Mouse (Mus musculus) embryo, embryonic 9.5 days (tissue): ENCODE measurements around the gene Tnfsf11.
A peak's percentile ranks its signal among the peaks of the same experiment; 100 is the strongest.

Experiments
- DNase-seq: peaks from one replicate; pipeline ENCODE4 v3.0.0-alpha.2; 2017; ENCODE audit errors: extremely low spot score

Gene Tnfsf11

DNA sequence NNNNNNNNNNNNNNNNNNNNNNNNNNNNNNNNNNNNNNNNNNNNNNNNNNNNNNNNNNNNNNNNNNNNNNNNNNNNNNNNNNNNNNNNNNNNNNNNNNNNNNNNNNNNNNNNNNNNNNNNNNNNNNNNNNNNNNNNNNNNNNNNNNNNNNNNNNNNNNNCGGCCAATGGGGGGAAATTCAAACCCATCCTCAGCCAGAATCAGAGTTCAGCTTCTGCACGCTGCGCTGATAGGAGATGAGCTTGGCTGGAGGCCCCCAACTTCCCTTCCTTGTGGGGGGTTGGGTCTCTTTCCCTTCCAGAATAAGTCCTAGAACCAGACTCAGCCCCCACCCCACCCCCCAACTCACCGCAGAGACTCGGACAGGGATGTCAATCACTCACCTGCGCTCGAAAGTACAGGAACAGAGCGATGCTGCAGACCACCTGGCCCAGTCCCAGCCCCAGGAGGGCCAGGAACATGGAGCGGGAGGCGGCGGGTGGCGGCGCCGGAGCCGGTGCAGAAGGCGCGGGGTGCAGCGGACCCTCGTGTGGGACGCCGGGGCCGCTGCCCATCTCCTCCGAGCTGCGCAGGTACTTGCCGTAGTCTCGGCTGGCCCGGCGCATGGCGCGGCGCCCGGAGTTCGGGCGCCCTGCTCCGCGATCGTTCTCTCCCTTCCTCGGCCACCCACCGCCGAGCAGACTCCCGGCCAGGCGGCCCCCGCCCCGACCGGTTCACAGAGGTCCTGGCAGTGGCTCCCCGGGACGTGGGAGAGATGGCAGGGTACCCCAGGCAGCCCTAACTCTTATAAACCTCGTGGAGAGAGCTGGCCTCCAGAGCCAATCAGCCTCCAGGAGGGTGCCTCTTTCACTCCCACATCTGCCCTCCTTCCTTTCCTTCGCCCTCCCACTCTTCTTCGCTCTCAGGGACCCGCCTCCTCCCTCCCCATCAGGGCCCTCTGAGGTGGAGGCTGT is at the start of gene Tnfsf11:
Tnfsf11 (minus strand) TSS at position 758 of the 952 bp plus-strand sequence.
- peak; percentile 38 for DNase-seq

DNA sequence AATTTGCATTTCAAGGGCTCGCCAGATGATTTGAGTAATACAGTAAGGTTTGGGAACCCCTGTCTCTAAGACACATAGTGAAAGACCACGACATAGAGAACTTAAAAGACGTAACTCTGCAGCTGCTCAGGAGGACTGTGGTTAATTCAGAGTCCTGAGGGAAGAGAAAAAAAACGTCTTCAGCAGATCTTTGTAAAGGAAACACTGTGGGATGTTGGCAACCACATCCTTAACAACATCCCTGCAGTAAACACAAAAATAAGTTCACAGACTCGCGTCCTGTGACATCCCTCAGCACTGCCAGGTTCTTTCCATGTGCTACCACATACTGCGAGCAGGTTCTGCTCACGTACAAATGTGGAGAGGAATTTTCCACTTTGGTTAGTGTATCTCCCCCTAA is 48.9 kb upstream of the Tnfsf11 start:
- no peak for DNase-seq

DNA sequence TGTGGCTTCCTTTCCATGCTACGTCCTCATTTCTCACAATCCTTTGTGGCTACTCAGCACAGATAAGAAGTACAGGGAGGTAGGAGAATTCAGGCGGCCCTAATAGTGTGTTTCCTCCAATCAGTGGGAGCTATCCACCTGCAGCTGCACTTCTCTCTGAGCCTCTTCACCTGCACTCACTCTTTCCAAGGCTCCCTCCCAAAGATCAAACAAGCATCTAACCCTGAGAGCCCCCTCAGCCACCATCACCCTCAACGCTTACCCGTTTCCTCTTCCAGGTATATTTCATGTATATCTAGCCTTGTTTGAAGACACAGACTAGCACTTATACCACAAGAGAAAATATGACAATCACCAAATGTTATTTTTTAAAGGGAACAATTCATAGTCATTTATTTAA is 47.5 kb upstream of the Tnfsf11 start:
- no peak for DNase-seq

DNA sequence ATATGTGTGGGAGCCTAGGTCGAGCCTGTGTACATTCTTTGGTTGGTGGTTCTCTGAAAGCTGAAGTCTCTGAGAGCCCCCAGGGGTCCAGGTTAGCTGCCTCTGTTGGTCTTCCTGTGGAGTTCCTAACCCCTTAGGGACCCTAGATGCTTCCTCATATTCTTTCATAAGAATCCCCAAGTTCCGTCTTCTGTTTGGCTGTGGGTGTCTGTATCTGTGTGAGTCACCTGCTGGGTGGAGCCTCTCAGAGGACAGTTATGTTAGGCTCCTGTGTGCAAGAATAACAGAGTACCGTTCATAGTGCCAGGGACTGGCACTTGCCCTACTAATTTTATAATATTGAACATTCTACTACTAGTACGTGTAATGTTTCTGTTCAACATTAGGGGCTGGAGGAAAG is 45.0 kb upstream of the Tnfsf11 start:
- no peak for DNase-seq

DNA sequence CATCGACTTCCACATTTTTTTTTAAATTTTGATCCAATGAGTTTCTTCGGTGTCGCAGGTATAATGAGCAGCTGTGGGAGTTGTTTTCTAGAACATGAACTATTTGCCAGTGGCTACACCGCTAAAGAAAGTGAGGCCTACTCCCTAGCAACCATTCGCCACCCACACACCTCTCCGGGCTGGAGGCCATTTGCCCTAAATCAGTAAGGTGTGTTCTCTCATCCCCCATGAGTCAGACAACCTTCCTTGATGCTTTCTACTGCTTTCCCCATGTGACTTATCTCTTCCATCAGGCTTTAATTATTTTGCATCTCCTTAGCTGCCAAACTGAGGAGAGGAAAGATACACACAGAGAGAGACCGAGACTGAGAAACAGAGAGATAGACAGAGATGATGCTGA is 43.7 kb upstream of the Tnfsf11 start:
- no peak for DNase-seq

DNA sequence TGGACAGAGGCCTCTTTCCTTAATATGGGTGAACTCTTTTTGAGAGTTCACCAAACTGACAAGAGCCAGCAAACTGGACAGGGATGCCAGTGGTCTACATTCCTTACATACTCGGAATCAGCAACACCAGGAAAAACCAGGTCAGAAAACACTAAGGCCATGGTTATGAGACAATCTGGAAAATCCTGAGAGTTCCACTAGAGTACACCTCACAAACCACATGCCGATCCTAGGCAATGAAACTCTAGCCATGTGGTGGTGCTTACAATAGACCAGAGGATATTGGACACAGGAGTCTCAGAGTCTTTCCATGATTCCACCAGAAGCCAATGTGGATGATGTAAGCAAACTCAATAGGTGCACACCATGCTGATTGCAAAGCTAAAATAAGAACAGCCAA is 39.9 kb upstream of the Tnfsf11 start:
- DNase-seq, result no peak

DNA sequence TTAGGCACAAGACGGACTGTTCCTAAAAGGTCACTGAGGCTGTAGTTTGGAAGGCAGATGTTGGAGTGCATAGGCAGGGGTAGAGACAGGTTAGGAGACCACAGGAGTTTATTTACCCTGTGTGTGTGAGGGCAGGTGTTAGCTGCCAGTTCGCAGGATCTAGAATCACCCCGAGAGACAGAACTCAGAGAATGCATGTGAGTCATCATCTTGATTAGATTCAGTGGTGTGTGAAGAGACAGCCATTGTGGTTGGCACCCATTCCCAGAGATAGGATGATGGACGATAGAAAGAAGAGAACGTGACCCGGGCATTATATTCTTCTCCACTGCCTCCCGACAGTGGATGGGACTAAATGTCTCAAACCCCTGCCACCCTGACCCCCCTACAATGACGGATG is 35.2 kb upstream of the Tnfsf11 start:
- DNase-seq, result no peak

DNA sequence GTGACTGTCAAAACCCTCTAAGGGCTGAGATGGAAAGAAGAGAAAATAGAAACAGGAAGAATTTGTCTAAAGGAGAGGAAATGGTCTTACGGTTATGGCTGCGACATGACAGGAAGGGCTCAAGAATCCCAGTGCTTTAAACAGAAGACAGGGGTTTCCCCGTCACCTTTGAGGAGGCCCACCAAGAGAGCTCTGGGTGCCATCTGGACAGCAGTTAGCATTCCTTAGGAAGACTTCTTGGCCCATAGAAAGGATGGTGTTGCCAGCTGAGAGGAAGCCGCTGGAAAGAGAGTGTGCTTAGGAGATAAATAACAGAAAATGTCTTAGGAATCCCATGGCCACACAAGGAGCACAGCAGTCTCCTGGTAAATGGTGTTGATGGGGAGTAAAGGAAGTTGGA is 34.3 kb upstream of the Tnfsf11 start:
- DNase-seq, result no peak

DNA sequence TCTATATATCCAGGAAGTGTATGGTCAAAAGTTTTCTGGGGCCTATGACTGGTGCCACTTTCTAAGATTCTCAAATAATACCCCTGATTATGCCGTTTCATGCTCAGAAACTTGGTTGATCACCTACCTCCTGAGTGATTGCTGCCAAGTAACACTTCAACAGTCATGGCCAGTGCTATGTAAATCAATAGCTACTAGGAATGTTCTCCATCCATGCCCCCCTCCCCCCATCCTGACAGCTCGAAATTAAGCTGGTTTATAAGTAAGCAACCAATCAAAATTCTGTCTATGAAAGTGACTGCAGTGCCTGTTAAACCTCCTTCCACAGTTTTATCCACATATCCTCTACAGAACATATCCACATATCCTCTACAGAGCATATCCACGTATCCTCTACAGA is 25.5 kb upstream of the Tnfsf11 start:
- no peak for DNase-seq

DNA sequence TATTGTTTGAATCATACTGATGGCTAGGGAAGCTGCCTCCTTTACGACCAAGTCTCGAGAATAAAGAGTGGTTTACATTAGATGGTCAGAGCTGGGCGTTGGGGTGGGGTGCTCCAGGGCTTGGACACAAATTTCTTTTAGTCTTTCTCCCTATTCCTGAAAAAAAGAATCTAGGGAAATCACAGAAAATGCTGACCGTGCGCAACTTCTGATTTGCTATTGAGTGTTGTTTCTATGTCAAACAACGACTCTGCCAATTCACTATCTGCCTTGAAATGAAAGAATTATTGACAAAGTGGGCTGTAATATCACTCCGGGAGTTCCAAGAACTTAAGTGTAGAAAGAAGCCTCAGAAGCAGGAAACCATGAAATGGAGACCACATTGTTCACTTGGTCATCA is 23.5 kb upstream of the Tnfsf11 start:
- no peak for DNase-seq

DNA sequence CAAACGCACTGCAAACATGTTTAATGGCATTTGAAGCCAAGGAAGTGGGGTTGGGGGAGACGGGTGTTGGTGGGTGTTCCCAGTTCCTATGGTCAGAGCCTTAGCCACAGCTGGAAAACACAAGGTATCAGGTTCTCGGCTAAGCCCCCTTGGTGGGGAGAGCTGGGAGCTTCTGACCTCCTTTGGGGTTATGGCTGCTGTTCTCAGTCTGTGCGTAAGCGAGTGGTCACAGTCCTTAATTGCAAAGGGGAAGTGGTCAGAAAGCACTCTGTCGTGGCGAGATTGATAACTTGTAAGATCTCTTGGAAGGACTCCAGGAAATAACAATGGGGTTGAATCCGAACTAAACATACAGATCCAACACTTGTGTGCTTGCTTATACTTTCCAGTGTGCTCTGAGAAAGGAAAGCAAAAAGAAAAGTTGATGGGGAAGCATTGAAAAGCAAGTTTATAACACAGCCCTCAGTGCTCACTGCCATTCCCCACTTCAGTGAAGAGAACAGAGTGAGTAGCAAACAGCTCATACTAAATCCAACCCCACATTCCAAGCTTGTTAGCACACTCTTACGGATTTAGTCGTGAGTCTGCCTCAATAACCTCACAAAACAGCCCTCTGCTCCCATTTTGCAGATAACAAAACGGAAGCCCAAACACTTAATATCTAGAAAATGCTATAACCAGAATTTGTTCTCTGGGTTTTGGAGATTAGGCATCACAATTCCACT is 22.9 kb upstream of the Tnfsf11 start:
- DNase-seq, result peak; percentile 7

DNA sequence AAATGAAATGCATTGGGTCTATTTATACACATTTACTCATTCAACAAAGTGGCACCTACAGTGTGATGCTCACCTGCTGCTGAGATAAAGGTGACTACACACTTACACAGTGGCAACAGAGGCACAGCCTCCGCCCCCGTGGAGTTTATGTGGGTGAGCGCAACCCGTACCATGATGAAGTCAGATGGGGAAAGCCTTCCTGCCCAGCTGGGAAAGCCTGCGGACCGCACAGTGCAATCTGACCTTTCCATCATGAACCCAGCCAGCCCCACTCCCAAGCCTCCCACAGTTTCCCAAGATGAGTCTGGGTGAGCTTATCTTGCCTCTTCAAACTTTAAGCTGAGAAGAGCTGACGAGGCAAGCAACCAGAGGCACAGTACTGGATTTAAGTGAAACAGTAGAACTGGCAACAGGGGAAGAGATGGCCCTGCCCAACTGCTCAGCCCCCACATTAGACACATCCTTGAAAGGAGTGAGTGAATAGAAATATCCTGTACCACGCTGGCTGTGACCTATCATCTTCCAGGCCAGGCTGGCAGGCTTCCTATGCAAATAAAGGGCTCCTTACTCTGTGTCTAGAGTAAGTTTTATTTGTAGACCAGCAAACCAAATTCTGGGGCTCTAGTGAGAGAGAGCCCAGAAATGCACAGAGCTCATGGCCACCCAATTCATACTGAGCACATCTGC is 22.1 kb upstream of the Tnfsf11 start:
- no peak for DNase-seq

DNA sequence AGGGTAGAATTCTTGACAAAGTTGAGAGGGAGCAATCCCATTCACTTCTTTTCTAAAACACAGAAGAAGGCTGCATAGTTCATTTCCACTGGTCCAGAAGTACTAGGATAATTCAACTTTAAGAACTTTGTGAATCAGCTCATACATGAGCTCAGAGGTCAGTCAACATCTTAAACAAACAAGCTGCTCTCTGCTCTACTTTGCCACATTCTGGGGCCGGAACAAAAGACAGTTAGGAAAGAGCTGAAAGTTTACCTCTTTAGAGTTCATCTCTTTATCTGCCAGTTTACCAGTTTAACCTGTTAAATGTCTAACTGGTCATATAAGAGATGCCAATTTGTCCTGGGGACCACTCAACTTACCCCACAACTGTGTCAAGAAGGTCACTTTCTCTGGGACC is 15.5 kb upstream of the Tnfsf11 start:
- no peak for DNase-seq

DNA sequence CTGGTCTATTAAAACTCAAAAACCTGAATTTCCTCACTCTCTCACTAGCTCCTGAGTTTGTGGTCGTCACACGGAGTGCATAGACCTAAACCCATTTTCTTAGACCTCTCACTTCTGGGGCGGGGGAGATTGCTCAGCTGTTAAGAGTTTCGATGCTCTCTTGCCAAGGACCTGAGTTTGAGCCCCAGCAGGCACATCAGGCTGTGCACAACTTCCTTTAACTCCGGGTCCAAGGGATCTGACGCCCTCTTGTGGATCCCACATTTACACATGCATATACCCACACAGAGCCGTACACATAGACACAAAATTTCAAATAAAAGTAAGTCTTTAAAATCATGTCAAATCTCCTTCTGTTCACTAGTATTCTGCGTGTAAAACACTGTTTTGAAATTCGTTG is 15.1 kb upstream of the Tnfsf11 start:
- DNase-seq, result no peak

DNA sequence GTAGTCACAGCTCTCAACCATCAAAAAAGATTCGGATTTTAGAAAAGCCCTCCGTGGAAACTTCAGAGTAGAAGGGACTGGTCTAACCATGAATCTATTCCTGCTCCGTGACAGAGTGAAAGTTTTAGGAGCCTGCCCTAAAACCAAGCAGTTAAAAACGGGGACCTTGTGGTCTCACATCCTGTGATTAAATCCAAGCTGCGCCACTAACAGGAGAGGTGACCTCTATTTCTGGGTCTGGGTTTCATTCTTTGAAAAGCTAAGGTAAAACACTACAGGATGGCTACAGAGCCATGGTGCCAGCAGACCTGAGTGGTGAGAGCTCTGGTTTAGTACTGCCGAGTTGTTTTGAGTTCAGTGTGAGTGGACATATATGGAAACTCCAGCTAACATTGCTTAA is 12.4 kb upstream of the Tnfsf11 start:
- no peak for DNase-seq

DNA sequence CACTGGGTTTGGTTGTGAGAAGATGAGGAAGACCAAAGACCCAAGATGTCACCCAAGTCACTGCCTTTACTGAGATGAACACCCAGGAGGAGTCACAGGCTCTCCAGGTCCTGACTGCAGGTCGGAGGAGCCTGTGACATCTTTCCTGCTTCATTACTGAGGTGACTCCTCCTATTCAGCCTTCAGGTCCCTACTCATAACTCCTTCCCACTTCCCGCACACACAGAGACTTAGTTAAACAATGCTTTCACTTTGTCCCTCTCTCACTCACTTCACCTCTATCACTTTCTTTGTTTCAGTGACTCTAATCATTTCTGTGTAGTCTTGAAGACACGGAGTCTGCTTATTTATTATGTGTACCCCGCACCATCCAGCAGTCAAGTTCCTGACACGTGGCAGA is 11.7 kb upstream of the Tnfsf11 start:
- no peak for DNase-seq

DNA sequence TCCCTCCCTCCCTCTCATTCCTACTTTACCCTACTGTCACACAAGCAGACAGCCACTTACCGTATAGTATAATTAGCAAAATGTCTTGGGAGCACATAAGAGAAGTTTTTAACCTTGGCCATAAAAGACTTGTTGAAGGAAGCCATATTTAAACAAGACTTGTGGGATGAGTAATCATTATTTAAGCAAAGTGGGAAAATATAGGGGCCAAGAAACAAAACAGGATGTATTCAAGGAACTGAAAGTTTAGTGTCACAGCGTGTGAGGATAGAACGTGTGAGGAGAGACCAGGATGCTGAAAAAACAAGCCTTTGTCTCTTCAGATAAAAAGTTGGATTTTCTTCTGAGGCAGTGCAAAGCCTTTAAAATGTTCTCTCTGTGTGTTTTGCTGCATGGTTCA is 11.2 kb upstream of the Tnfsf11 start:
- DNase-seq, result no peak

DNA sequence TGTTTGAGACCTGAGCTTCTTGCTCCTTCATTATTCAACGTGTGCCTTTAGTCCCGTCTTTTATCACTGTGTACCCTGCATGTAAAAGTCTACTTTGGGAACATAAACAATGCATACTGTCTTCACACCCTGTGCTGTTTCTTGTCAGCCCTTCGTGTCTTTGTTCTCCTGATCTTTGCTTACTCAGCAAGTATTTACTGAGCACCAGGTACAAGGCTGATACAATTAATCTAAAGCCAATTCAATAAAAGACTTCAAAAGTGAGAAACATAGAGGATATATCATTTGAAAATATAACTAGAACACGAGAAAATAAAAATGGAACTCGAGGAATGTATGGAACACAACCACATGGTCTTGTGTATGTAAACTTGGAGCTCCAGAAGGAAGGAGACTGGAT is 9.8 kb upstream of the Tnfsf11 start:
- no peak for DNase-seq

DNA sequence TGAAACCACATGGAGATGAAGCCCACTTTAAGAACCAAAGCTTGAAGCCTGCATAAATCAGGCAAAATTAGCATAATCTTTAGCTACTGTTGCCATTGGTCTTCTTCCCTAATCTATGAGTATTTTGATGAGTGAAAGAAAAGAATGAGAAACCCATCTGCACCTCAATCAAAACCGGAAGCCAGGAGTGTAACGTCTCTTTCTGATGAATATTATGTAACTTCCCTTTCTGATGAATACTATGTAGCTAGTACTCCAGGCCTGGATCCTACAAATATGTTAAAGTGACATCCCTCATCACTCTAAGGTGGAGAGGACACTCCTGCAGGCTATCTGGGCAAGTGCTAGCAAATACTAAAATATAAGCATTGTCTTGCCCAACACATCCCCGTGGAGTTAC is 6.9 kb downstream of the Tnfsf11 start:
- DNase-seq, result no peak

DNA sequence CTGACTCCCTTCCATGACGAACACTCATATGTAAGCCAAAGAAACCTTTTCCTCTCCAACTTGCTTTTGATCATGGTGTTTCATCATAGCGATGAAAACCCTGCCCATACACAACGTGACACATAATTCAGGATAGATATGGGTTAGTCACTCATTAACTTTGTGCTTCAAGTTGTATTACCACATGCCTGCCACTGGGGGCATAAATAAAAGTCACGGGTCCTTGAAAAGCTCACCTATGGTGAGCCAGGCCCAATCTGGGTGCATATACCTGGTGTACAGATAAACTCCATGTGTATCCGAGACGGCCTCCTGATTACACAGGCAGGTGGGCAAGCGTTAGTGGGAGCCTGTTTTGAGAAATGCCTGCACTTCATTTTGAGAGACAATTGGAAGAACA is 15.2 kb downstream of the Tnfsf11 start:
- DNase-seq, result no peak

DNA sequence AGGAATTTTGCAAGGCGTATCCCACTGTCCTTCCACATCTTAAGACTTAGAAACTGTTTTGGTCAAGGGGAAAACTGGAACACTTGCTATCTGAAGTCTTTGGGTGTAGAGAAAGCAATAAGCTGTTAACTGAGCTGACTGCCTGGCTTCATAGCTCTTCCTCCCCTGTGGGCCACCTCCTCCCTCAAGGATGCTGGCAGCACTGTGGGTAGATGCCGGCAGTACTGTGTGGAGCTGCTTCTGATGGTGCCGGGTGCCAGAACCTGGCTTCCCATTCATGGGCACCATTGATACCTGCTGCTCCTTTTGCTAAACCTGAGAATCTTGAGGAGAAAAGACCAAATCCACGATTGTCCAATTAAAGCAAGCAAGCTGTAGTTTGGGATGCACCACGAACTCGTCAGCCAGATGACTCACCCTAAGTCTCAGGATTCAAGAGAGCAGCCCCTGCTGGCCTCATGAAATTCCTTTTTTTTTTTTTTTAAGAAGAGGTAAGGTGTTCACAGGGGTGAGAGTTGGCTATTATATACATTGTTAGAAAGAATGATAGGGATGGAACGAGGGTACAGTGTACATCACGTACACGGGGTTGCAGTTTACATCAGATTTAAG is 17.8 kb downstream of the Tnfsf11 start:
- no peak for DNase-seq

DNA sequence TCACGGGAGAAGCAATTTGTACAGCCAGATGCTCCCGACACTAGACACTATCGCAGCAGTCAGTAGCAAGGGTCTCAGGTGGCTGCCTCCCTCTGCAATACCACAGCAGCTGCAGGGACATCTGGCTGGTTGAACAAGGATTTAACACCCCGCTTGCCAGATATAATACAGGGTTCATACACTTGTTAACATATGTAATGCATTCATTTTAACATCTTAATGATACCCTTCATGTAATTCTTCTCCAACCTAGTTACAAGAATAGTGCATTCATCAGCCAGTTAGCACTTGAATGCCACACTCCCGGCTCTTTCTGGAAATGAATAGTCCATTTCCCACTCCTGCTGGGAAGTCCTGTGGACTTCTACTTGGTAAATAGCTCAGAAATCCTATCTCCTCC is 18.9 kb downstream of the Tnfsf11 start:
- no peak for DNase-seq
